Mouse (Mus musculus): ENCODE measurements around the gene Ly6g6d. TPM values are rescaled to one million over a fixed set of nuclear protein-coding genes. Genes with fewer than 3 reads are reported as not detected.

Ly6g6d gene
- polyA plus RNA-seq, 1 experiment from 2014 or later = 0.68 TPM

GRCm38 (mm10) chr17:35058316-35058715 is 19.5 kb downstream of the Ly6g6d start:
- no peak for ATAC-seq (ENCODE audit: insufficient number of reproducible peaks, insufficient read depth, low FRiP score, low TSS enrichment, low read depth)
- Histone ChIP-seq H3K9me3 (no peaks in the 10 kb centered on the region), H3K4me2 (peak overlapping the region; percentile 91), H3K9ac (replicated peaks) (no peak overlapping the region), H3K4me1 (replicated peaks) (peaks cover 24% of the 10 kb centered on the region), H3K4me3 (replicated peaks) (peak overlapping the region; percentile 83), H3K27me3 (peaks cover 4% of the 10 kb centered on the region), H3K27ac (peak overlapping the region; percentile 96), H3K36me3 (peaks cover 79% of the 10 kb centered on the region)
- WGBS = 66% methylated on average over 9 of the region's 9 CpGs

GRCm38 (mm10) chr17:35057090-35057489 is 20.8 kb downstream of the Ly6g6d start:
- H3K4me2 ChIP-seq = no peak overlapping the region
- peaks cover 30% of the 10 kb centered on the region for H3K4me1 ChIP-seq (replicated peaks)
- peaks cover 79% of the 10 kb centered on the region for H3K36me3 ChIP-seq
- WGBS = 80% methylated on average over 3 of the region's 3 CpGs
- no peaks in the 10 kb centered on the region for H3K27me3 ChIP-seq
- H3K9me3 ChIP-seq = no peaks in the 10 kb centered on the region
- no peak overlapping the region for H3K27ac ChIP-seq
- no peak overlapping the region for H3K4me3 ChIP-seq (replicated peaks)
- ATAC-seq (ENCODE audit: insufficient number of reproducible peaks, insufficient read depth, low FRiP score, low TSS enrichment, low read depth) = no peak
- no peak overlapping the region for H3K9ac ChIP-seq (replicated peaks)

- H3K4me1 ChIP-seq (replicated peaks) = peaks cover 31% of the 10 kb centered on the region
- no peaks in the 10 kb centered on the region for H3K27me3 ChIP-seq
- WGBS = 93% methylated on average over 7 of the region's 7 CpGs
- H3K4me3 ChIP-seq (replicated peaks) = no peak overlapping the region
- no peak overlapping the region for H3K4me2 ChIP-seq
- H3K9ac ChIP-seq (replicated peaks) = no peak overlapping the region
- H3K36me3 ChIP-seq = peaks cover 68% of the 10 kb centered on the region
- H3K9me3 ChIP-seq = no peaks in the 10 kb centered on the region
- H3K27ac ChIP-seq = no peak overlapping the region
- ATAC-seq (ENCODE audit: insufficient number of reproducible peaks, insufficient read depth, low FRiP score, low TSS enrichment, low read depth) = no peak
Observed at GRCm38 (mm10) chr17:35055691-35056495, 22.0 kb downstream of the Ly6g6d start.

DNA sequence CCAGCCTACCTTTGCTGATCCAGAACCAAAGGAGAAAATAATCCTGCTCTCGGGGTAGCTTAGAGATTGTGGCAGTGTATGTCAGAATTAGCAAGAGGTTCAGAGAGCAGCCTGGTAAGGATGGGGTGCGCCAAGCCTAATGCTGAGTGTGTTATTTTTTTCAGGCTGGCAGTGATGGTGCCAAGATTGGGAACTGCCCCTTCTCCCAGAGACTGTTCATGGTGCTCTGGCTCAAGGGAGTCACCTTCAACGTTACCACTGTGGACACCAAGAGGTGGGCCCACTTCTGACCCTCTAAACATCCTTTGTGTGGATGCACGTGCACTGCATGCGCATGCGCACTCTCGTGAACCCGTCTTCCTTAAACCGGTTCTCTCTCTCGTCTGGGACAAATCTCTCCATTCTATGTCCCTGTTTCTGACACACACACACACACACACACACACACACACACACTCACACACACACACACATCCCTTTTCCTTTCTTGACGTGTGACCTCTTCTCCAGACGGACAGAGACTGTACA is 25.5 kb downstream of the Ly6g6d start:
- peaks cover 49% of the 10 kb centered on the region for H3K36me3 ChIP-seq
- peak overlapping the region; percentile 70 for H3K4me3 ChIP-seq (replicated peaks)
- ATAC-seq (ENCODE audit: insufficient number of reproducible peaks, insufficient read depth, low FRiP score, low TSS enrichment, low read depth) = no peak
- peak overlapping the region; percentile 86 for H3K4me2 ChIP-seq
- peak overlapping the region; percentile 77 for H3K9ac ChIP-seq (replicated peaks)
- H3K27ac ChIP-seq = peak overlapping the region; percentile 95
- H3K4me1 ChIP-seq (replicated peaks) = peaks cover 40% of the 10 kb centered on the region
- no peaks in the 10 kb centered on the region for H3K27me3 ChIP-seq
- H3K9me3 ChIP-seq = no peaks in the 10 kb centered on the region
- WGBS = 89% methylated on average over 12 of the region's 12 CpGs

DNA sequence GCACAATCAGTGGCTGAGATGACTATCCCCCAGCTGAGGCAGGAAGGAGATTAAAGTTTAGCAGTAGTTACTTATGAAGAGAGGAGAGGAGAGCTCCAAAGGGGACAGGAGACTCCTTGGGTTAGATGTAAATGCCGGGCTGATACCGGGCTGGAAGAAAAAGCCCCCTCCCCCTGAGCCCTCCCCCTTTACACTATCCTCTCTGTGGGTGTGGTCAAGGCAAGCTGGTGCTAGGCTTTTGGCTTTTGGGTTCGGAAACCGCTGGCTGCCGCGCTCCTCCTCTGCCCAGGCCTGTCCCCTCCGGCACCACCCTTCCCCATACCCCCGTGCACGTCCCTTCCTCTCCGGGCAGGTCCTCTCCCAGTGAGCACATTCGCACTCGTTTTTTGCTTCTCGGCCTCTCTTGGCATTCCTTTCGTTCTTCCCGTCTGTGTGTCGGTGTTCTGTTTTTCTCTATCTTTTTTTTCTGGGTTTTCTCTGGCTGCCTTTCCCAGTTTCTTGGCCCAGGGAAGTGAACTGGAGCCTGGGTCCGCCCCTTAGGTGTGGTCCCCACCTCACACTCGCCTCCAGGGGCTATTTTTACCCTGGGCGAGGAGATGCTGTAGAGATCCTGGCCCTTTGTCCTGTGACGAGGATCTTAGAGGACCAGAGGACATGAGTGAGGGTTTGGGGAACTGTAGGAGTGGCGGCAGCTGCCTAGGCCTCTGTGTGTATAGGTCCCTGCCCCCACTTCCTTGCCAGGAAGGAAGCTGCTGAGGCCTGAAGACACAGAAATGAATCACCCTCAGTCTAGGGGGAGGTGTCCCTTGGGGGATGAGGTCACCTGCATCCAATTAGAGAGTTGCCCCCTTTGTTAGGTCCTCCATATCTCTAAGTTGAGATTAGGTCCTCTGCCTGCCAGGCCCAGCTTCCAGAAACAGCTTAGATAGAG is 26.4 kb downstream of the Ly6g6d start:
- 1% methylated on average over 21 of the region's 21 CpGs for WGBS
- H3K4me1 ChIP-seq (replicated peaks) = peaks cover 45% of the 10 kb centered on the region

DNA sequence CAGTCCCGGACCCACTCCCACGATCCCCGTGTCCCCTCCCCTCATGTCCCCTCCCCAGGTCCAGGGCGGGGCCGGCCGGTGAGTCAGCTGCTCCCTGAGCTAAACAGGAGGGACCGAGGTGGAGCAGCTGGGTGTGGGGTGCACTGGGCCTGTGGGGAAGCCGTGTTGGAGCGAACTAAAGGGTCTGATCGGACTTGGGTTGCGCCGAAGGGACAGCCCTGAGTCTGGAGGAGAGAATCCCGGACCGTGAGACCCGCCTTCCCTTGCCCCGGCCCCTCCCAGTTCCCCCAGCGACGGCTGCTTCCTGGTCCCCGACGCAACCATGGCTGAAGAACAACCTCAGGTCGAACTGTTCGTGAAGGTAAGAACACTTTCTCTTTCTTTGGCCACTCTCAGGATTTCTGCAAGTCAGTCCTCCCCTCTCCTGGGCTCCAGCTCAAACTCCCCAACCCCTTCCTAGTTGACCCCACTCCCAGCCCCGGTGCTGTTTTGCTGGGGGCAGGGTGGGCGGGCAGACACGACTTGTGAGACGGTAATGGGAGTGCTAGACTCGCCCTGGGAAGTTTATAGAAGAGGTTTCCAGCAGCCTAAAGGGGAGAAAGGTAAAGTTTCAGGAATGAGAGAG is 27.6 kb downstream of the Ly6g6d start:
- H3K27me3 ChIP-seq = no peaks in the 10 kb centered on the region
- peaks cover 30% of the 10 kb centered on the region for H3K36me3 ChIP-seq
- ATAC-seq (ENCODE audit: insufficient number of reproducible peaks, insufficient read depth, low FRiP score, low TSS enrichment, low read depth) = no peak
- H3K9me3 ChIP-seq = no peaks in the 10 kb centered on the region
- H3K4me1 ChIP-seq (replicated peaks) = peaks cover 53% of the 10 kb centered on the region
- H3K27ac ChIP-seq = peak overlapping the region; percentile 95
- H3K4me3 ChIP-seq (replicated peaks) = peak overlapping the region; percentile 70
- peak overlapping the region; percentile 77 for H3K9ac ChIP-seq (replicated peaks)
- peak overlapping the region; percentile 86 for H3K4me2 ChIP-seq
- WGBS = under 1% methylated on average over 27 of the region's 27 CpGs

More for the DNA sequence above, 26.4 kb downstream of the Ly6g6d start:
- Histone ChIP-seq H3K27ac (peak overlapping the region; percentile 95), H3K4me3 (replicated peaks) (peak overlapping the region; percentile 70), H3K9ac (replicated peaks) (peak overlapping the region; percentile 77), H3K9me3 (no peaks in the 10 kb centered on the region), H3K36me3 (peaks cover 41% of the 10 kb centered on the region), H3K27me3 (no peaks in the 10 kb centered on the region), H3K4me2 (peak overlapping the region; percentile 86)
- ATAC-seq (ENCODE audit: insufficient number of reproducible peaks, insufficient read depth, low FRiP score, low TSS enrichment, low read depth) = no peak

- H3K9me3 ChIP-seq = no peaks in the 10 kb centered on the region
- peak within 1 kb of the TSS; percentile 77 for H3K9ac ChIP-seq (replicated peaks)
- peaks cover 24% of the 10 kb centered on the region for H3K36me3 ChIP-seq
- peak within 1 kb of the TSS; percentile 86 for H3K4me2 ChIP-seq
- peaks cover 53% of the 10 kb centered on the region for H3K4me1 ChIP-seq (replicated peaks)
- no peaks in the 10 kb centered on the region for H3K27me3 ChIP-seq
- WGBS = under 1% methylated on average over 11 of the region's 11 CpGs
- peak within 1 kb of the TSS; percentile 95 for H3K27ac ChIP-seq
- peak within 1 kb of the TSS; percentile 70 for H3K4me3 ChIP-seq (replicated peaks)
- ATAC-seq (ENCODE audit: insufficient number of reproducible peaks, insufficient read depth, low FRiP score, low TSS enrichment, low read depth) = no peak
Observed at GRCm38 (mm10) chr17:35049561-35050016, 28.3 kb downstream of the Ly6g6d start, which contains the start of gene Clic1. Gene Clic1 (plus strand): TSS chr17:35049966.

DNA sequence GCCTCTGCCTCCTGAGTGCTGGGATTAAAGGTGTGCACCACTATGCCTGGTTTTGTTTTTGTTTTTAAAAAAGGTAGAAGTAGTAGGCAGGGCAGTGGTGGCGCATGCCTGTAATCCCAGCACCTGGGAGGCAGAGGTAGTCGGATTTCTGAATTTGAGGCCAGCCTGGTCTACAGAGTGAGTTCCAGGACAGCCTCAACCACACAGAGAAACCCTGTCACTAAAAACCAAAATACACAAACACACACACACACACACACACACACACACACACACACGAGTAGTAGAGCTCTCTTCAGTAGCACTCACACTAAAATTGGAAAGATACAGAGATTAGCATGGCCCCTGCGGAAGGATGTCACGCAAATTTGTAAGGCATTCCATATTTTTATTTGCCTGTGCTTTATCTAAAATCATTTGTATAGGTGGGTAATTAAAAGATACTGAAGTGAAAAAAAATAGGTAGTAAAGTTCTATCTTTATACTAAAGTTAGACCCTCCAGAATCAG is 28.9 kb downstream of the Ly6g6d start:
- Histone ChIP-seq H3K9me3 (no peaks in the 10 kb centered on the region), H3K4me1 (replicated peaks) (peaks cover 53% of the 10 kb centered on the region), H3K4me2 (peak overlapping the region; percentile 86), H3K27me3 (no peaks in the 10 kb centered on the region), H3K4me3 (replicated peaks) (peak overlapping the region; percentile 70; the same call in 1 of the 2 replicates), H3K9ac (replicated peaks) (no peak overlapping the region), H3K27ac (peak overlapping the region; percentile 95; the same call in 1 of the 2 replicates), H3K36me3 (peaks cover 18% of the 10 kb centered on the region)
- WGBS = 78% methylated on average over 5 of the region's 5 CpGs
- no peak for ATAC-seq (ENCODE audit: insufficient number of reproducible peaks, insufficient read depth, low FRiP score, low TSS enrichment, low read depth)

DNA sequence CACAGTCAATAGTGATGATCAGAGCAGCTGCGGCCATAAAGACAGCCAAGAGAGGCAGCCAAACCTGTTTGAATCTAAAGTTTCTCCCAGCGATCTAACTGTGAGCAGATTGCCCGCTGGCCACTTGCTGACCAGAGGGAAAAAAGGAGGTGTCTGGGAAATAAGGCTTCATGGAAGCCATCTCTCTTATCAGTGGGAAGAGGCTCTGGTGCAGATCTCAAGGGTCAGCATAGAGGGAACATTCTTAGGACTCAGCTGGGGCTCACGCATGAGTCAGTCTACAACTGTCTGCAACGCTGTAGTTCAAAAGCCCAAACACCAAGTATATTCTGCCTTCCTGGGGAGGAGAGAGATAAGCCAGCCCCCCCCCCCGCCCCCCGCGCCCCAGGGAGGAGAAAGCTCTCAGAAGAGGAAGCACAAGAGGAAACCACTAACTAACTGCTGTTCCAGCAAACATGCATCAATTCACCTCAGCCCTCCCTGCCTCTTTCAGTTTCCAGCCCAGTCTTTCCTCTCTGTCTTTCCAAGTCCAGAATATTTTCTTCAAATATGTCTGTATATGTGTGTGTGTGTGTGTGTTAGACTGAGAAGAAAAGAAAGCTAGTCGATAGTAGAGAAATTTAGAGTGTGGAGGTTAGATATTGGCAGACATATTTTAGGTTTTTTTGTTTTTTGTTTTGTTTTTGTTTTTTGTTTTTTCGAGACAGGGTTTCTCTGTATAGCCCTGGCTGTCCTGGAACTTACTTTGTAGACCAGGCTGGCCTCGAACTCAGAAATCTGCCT is 29.5 kb downstream of the Ly6g6d start:
- no peak overlapping the region for H3K4me3 ChIP-seq (replicated peaks)
- no peak overlapping the region for H3K9ac ChIP-seq (replicated peaks)
- peak overlapping the region; percentile 7; the same call in 1 of the 2 replicates for H3K4me2 ChIP-seq
- H3K27me3 ChIP-seq = no peaks in the 10 kb centered on the region
- H3K4me1 ChIP-seq (replicated peaks) = peaks cover 53% of the 10 kb centered on the region
- no peaks in the 10 kb centered on the region for H3K9me3 ChIP-seq
- no peak for ATAC-seq (ENCODE audit: insufficient number of reproducible peaks, insufficient read depth, low FRiP score, low TSS enrichment, low read depth)
- H3K36me3 ChIP-seq = peaks cover 12% of the 10 kb centered on the region
- WGBS = 38% methylated on average over 10 of the region's 11 CpGs
- peak overlapping the region; percentile 47 for H3K27ac ChIP-seq

GRCm38 (mm10) chr17:35047688-35048087 is 30.2 kb downstream of the Ly6g6d start:
- H3K9ac ChIP-seq (replicated peaks) = no peak overlapping the region
- peak overlapping the region; percentile 47 for H3K27ac ChIP-seq
- no peaks in the 10 kb centered on the region for H3K27me3 ChIP-seq
- no peak overlapping the region for H3K4me2 ChIP-seq
- 56% methylated on average over 1 of the region's 1 CpGs for WGBS
- H3K4me3 ChIP-seq (replicated peaks) = no peak overlapping the region
- peaks cover 5% of the 10 kb centered on the region for H3K36me3 ChIP-seq
- H3K4me1 ChIP-seq (replicated peaks) = peaks cover 52% of the 10 kb centered on the region
- no peaks in the 10 kb centered on the region for H3K9me3 ChIP-seq
- ATAC-seq (ENCODE audit: insufficient number of reproducible peaks, insufficient read depth, low FRiP score, low TSS enrichment, low read depth) = no peak

Measured in limb, embryonic 12.5 days (tissue).